Mouse (Mus musculus) stomach, postnatal 0 days (tissue): ENCODE measurements at regions not wholly inside any gene's neighbourhood (a gene's known extent, or its start where the extent isn't known, plus 50 kb on each side); places are given as distances from the start of the nearest gene placed in this dataset.

Experiments used
- CTCF ChIP-seq: IDR thresholded peaks from 2 replicates; pipeline ENCODE4 v1.5.1; 2016; ENCODE audit warnings: antibody characterized with exemption, low read depth, mild to moderate bottlenecking, moderate library complexity
- EP300 ChIP-seq: optimal IDR thresholded peaks from 2 replicates; pipeline ENCODE3; 2016; ENCODE audit warnings: antibody characterized with exemption

- TF ChIP-seq CTCF = no peak
- no peak for TF ChIP-seq EP300
These were observed 52.9 kb upstream of the Mef2a start for GRCm38 (mm10) chr7:67425581-67425980.
